Mouse (Mus musculus): ENCODE measurements around the gene Dpm3.
A peak's percentile ranks its signal among the peaks of the same experiment; 100 is the strongest.

DNA sequence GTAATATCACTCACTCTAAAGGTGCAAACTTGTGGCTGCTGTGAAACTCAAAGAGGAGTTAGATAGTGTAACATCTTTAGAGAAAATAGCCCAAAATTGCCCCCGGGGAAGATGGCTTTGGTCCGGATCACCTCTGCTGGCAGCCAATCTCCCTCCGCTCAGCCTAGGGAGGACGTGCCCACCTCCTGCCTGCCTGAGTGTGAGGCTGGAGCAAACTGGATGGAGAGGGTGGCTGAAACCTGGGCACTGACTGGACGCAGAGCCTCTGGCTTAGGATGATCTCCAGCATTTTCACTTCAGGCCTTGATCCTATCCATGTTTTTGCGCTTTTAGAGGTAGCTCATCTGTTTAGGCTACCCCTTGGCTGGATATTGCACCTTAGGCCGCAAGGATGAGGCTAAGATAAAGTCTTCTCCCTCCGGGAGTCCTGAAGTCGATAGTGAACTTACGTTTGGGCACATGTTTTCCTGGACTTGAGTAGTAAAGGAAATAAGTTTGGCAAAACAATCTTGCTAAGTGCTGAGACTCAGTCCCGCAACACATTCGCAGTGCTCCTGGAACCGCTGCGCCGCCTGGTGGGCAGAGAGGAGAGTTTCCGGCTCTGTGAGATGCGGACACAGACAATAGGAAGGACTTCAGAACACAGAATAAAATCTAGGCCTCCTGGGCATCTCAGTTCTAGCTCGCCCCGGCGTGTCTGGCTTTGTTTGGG lies 22.6 kb downstream of the Dpm3 start:
- TF ChIP-seq POLR2A (IDR thresholded peaks at IDR 0.05; ENCODE audit: low read depth, low read length) (no peak), CTCF (conservative IDR thresholded peaks at IDR 0.05; ENCODE audit: insufficient read depth, insufficient read length, low read depth, low read length) (peak; percentile 96)

Measured in kidney, adult 2 months (tissue).